Mouse (Mus musculus) stomach, postnatal 0 days (tissue): ENCODE data around the gene Tspan33. TPM values are rescaled to one million over a fixed set of nuclear protein-coding genes. Genes with fewer than 3 reads are reported as not detected.
"Not testable (repeated sequence)": the region's sequence is repeated elsewhere in the genome, so short reads cannot be mapped to it uniquely, and the experiment has no call there.

Experiments used
- ATAC-seq: fragments of 200-750 bp; cut with Nextera tagmentation; 2 replicates; pipeline ENCODE4 v1.8.0; 2017; ENCODE audit not compliant: low FRiP score, low TSS enrichment
- DNase-seq: peaks from one replicate; pipeline ENCODE4 v3.0.0-alpha.2; 2016; ENCODE audit warnings: low spot score
- H3K27ac ChIP-seq: fragments of 300-500 bp; sonication (generic); replicated peaks from 2 replicates; pipeline ENCODE4 v1.5.1; 2014; ENCODE audit warnings: mild to moderate bottlenecking, control low read depth
- H3K27me3 ChIP-seq: fragments of 300-500 bp; sonication (generic); 2 replicates; pipeline ENCODE4 v1.6.1; 2014; ENCODE audit warnings: low read length; ENCODE audit not compliant: control insufficient read depth, insufficient read depth
- H3K36me3 ChIP-seq: fragments of 300-500 bp; sonication (generic); 2 replicates; pipeline ENCODE4 v1.6.1; 2014; ENCODE audit warnings: low read length, mixed read lengths; ENCODE audit not compliant: control insufficient read depth, insufficient read depth
- H3K4me1 ChIP-seq: fragments of 300-500 bp; sonication (generic); replicated peaks from 2 replicates; pipeline ENCODE4 v1.6.1; 2014; ENCODE audit warnings: antibody characterized with exemption; ENCODE audit not compliant: control insufficient read depth, insufficient read depth
- H3K4me2 ChIP-seq: fragments of 300-500 bp; sonication (generic); replicated peaks from 2 replicates; pipeline ENCODE4 v1.6.1; 2014; ENCODE audit warnings: low read depth, mild to moderate bottlenecking, control low read depth, moderate library complexity
- H3K4me3 ChIP-seq: fragments of 300-500 bp; sonication (generic); 2 replicates; pipeline ENCODE4 v1.5.1; 2014; ENCODE audit warnings: low read depth, low read length, control low read depth
- H3K9ac ChIP-seq: fragments of 300-500 bp; sonication (generic); 2 replicates; pipeline ENCODE4 v1.6.1; 2014; ENCODE audit warnings: mild to moderate bottlenecking, low read length, control low read depth, mixed read lengths
- H3K9me3 ChIP-seq: fragments of 300-500 bp; sonication (generic); 2 replicates; pipeline ENCODE4 v1.6.1; 2016; ENCODE audit warnings: low read length; ENCODE audit not compliant: control insufficient read depth
- CTCF ChIP-seq: IDR thresholded peaks from 2 replicates; pipeline ENCODE4 v1.5.1; 2016; ENCODE audit warnings: antibody characterized with exemption, low read depth, mild to moderate bottlenecking, moderate library complexity
- EP300 ChIP-seq: optimal IDR thresholded peaks from 2 replicates; pipeline ENCODE3; 2016; ENCODE audit warnings: antibody characterized with exemption
- WGBS: fragments of 180-500 bp; shearing (Covaris S2); extraction: QIAGEN DNeasy Blood & Tissue Kit; methylation state at CpG from one replicate; pipeline ENCODE4 v1.1.7; 2014; 5-methylcytosine and 5-hydroxymethylcytosine counted together
- polyA plus RNA-seq: library from polyadenylated mRNA; unstranded; fragments of >200 nt; fragmentation: Nextera tagmentation; extraction: Ambion mirVana; gene quantifications from 2 replicates; pipeline ENCODE4 v1.2.1, GENCODE M21; 2015

Gene Tspan33
- polyA plus RNA-seq, 1 experiment from 2014 or later: 4.0 TPM

DNA sequence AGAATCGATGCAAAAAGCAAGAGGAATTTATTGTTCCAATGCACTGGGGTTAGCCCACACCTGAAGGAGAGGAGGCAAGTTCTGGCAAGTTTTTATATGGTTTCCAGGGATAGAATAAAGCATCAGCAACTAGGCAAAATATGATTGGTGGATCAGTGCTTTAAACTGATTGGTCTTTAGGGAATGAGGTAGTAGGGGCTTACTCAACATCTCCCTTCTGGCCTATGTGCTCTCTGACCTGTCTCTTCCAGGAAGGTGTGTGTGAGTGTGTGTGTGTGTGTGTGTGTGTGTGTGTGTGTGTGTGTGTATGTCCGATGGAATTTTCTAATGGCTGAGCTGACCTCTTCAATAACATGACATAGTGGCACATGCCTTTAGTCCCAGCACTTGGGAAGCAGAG lies 34.1 kb upstream of the Tspan33 start:
- H3K9ac ChIP-seq: no peak overlapping the region
- no peak overlapping the region for H3K27ac ChIP-seq
- ATAC-seq (no peak), DNase-seq (no peak)
- no peaks in the 10 kb centered on the region for H3K27me3 ChIP-seq
- 87% methylated on average over 2 of the region's 2 CpGs for WGBS
- no peak overlapping the region for H3K4me3 ChIP-seq
- H3K36me3 ChIP-seq: no peaks in the 10 kb centered on the region
- no peaks in the 10 kb centered on the region for H3K9me3 ChIP-seq
- no peak overlapping the region for H3K4me2 ChIP-seq
- TF ChIP-seq EP300: no peak
- no peak for TF ChIP-seq CTCF
- no peaks in the 10 kb centered on the region for H3K4me1 ChIP-seq

DNA sequence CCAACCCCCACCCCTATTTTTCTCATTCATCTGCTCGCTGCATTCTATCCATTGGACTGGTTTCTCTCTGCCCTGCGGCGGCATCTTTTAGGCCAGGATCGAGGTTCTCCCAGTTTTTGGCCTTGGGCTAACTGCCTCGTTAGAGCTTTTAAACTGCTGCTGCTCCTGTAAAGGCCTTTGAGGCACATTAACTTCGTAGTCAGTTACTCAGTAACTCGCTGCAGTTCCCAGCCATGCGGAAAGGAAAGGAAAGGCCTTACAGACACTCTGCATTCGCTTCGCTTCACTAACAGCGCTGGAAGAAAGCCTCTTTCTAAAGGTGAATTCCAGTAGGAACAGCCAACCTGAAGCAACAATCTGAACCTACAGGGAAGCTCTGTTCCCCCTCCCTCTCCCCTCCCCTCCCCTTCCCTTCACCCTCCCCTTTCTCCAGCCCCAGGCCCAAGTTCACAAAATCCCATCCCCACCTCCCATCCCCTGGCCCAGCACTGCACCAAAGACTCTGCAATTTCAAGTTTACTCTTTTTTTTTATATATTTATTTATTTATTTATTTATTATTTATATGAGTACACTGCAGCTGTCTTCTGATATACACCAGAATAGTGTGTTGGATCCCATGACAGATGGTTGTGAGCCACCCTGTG lies 33.2 kb upstream of the Tspan33 start:
- no peak for DNase-seq
- 61% methylated on average over 11 of the region's 11 CpGs for WGBS
- Histone ChIP-seq H3K4me2 (no peak overlapping the region), H3K36me3 (no peaks in the 10 kb centered on the region), H3K9me3 (no peaks in the 10 kb centered on the region), H3K27me3 (no peaks in the 10 kb centered on the region), H3K9ac (no peak overlapping the region), H3K27ac (no peak overlapping the region), H3K4me1 (no peaks in the 10 kb centered on the region), H3K4me3 (no peak overlapping the region)
- no peak for ATAC-seq
- no peak for TF ChIP-seq CTCF
- TF ChIP-seq EP300: no peak

DNA sequence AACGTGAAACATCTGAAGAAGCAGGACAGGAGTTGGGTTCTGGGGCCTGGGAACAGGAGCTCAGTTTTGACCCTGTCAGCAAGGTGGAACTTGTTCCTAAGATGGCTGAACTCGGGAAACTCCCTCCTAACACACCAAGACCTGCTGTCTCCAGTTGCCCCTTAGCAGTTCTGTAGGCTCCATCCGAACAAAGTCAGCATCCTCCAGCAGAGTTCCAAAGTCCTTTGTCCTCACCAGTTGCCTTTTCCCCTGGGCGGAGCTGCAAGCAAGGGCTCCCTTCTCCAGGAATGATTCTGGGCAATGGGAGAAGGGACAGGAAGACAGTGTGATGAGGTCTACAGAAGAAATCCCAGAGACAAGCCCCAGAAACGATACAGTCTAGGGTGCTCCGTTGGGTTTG lies 26.8 kb upstream of the Tspan33 start:
- no peaks in the 10 kb centered on the region for H3K4me1 ChIP-seq
- 75% methylated on average over 6 of the region's 6 CpGs for WGBS
- no peaks in the 10 kb centered on the region for H3K27me3 ChIP-seq
- no peak overlapping the region for H3K4me2 ChIP-seq
- TF ChIP-seq CTCF (no peak), EP300 (no peak)
- H3K9me3 ChIP-seq: no peaks in the 10 kb centered on the region
- H3K36me3 ChIP-seq: no peaks in the 10 kb centered on the region
- H3K9ac ChIP-seq: no peak overlapping the region
- no peak overlapping the region for H3K4me3 ChIP-seq
- no peak overlapping the region for H3K27ac ChIP-seq
- no peak for ATAC-seq
- no peak for DNase-seq

DNA sequence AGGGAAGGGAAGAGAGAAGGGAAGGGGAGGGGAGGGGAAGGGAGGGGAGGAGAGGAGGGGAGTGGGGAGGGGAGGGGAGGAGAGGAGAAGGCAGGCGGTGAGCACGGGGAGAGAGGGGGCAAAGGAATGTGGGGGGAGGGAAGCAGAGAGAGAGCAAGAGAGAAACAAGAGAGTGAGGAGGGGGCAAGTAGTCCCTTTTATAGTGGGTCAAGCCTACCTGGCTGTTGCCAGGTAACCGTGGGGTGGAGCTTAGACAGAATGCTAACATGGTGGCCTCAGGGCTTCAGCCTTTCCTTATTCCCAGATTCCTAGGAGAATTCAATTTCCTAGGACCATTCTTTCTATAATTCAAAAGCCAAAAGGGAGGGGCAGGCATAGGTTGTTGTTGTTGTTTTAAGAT lies 22.3 kb upstream of the Tspan33 start:
- no peaks in the 10 kb centered on the region for H3K4me1 ChIP-seq
- WGBS: 16% methylated on average over 3 of the region's 3 CpGs
- H3K36me3 ChIP-seq: no peaks in the 10 kb centered on the region
- no peak overlapping the region for H3K4me3 ChIP-seq
- no peak for ATAC-seq
- TF ChIP-seq CTCF (no peak), EP300 (no peak)
- DNase-seq: no peak
- no peak overlapping the region for H3K9ac ChIP-seq
- no peak overlapping the region for H3K27ac ChIP-seq
- H3K9me3 ChIP-seq: no peaks in the 10 kb centered on the region
- no peak overlapping the region for H3K4me2 ChIP-seq
- no peaks in the 10 kb centered on the region for H3K27me3 ChIP-seq

DNA sequence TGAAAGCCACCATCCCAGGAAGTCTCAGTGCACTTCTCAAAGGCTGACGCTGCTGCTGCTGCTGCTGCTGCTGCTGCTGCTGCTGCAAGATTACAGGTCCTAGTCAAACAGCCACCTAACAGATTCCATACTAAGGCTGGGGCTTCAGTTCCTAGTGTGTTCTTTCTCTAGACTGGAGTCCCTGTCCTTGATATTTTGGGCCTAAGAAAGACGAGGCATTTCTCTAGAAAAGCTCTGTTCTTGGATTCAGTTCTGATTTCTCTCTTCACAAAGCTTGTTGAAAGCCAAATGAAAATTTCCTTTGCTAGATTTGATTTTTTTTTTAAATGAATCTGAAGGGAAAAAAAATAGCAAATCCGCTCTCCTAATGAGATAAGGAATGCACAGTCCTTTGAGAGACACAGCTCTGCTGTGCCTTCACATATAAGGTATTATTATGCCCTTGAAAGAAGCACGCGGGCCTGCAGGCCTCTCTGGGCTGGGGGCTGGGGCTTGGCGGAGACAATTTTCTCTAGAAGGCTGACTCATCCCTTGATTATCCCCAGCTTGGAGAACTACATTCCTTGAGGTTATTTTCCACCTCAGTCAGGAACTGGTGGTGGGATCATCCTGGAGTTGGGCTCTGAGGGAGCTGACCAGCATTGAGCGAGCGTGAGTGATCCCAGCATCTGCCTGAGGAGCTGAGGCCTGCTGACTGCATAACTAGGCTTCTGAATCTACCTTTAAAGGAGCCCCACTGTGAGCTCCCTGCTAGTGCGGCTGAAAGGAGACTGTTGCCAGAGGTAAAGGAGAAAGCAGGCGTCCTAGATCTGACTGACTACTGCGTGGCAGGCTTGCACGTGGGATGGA lies 21.2 kb upstream of the Tspan33 start:
- Histone ChIP-seq H3K36me3 (no peaks in the 10 kb centered on the region), H3K9me3 (no peaks in the 10 kb centered on the region), H3K4me3 (no peak overlapping the region), H3K27ac (no peak overlapping the region), H3K9ac (no peak overlapping the region), H3K4me2 (no peak overlapping the region), H3K27me3 (no peaks in the 10 kb centered on the region), H3K4me1 (no peaks in the 10 kb centered on the region)
- DNase-seq: no peak
- TF ChIP-seq CTCF: no peak
- no peak for TF ChIP-seq EP300
- peak; percentile 29; the same call in 1 of the 2 replicates for ATAC-seq
- WGBS: 38% methylated on average over 12 of the region's 12 CpGs

DNA sequence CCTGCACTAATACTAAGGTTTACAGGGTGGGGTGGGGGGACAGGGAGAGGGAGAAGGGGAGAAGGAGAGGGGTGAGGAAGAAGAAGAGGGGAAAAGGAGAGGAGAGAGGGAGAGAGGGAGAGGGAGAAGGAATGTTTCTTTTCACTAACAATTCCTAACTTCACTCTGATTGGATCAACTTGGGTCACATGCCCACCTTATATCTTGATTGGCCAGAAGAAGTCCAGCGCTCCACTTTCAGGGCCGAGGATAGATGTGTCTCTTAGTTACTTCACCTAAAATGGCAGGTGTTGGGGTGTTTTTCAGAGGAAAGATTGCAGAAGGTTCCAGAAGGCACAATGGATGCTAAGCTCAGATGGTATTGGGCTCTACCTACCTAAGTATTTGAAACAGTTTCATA lies 20.3 kb upstream of the Tspan33 start:
- no peak for TF ChIP-seq CTCF
- TF ChIP-seq EP300: no peak
- no peak overlapping the region for H3K9ac ChIP-seq
- no peak for ATAC-seq
- no peak for DNase-seq
- no peak overlapping the region for H3K27ac ChIP-seq
- no peaks in the 10 kb centered on the region for H3K9me3 ChIP-seq
- no peaks in the 10 kb centered on the region for H3K4me1 ChIP-seq
- no peaks in the 10 kb centered on the region for H3K36me3 ChIP-seq
- no peak overlapping the region for H3K4me3 ChIP-seq
- H3K4me2 ChIP-seq: no peak overlapping the region
- H3K27me3 ChIP-seq: no peaks in the 10 kb centered on the region
- WGBS: 48% methylated on average over 2 of the region's 2 CpGs

DNA sequence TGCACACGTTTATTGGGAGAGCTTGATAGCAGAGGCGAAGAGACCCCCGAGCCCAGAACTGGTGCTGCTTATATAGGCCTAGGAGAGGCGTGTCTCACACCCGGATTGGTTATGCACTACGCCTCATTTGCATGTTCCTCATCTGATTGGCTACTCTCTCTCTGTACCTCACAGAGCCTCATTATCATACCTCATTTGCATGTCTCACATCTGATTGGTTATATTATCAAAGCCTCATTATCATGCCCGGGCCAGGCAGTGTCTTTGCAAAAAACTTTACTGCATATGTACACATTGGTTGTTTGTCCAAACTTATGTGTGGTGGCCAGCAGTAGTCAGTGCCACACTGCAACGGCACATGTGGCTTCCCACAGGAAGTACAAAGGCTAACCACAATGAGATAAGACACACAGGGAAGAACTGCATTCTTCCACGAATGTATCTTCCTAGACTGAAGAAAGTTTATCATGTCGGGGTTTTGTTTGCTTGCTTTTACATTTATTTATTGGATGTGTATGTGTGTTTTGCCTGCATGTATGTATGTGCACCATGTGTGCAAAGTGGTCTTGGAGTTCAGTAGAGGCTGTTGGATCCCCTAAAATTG lies 14.0 kb upstream of the Tspan33 start:
- not testable (repeated sequence) for H3K27ac ChIP-seq, H3K9ac ChIP-seq, H3K4me2 ChIP-seq, H3K27me3 ChIP-seq, H3K9me3 ChIP-seq, DNase-seq, H3K4me1 ChIP-seq, ATAC-seq, H3K4me3 ChIP-seq, H3K36me3 ChIP-seq
- 78% methylated on average over 7 of the region's 10 CpGs for WGBS
